Mouse (Mus musculus) testis, adult 2 months (tissue): ENCODE measurements around the gene Trmt61a. TPM values are rescaled to one million over a fixed set of nuclear protein-coding genes. Genes with fewer than 3 reads are reported as not detected.

Experiments
- H3K27ac ChIP-seq: fragments of 200-500 bp; 2 replicates; pipeline ENCODE4 v1.5.1; 2012; ENCODE audit warnings: low read depth, low read length; ENCODE audit not compliant: control insufficient read depth, insufficient read depth
- H3K27me3 ChIP-seq: fragments of 200-500 bp; 2 replicates; pipeline ENCODE4 v1.6.1; 2012; ENCODE audit warnings: mild to moderate bottlenecking, low read length, moderate library complexity; ENCODE audit not compliant: control insufficient read depth, insufficient read depth
- H3K36me3 ChIP-seq: fragments of 200-500 bp; 2 replicates; pipeline ENCODE4 v1.6.1; 2012; ENCODE audit warnings: mild to moderate bottlenecking, low read length; ENCODE audit not compliant: control insufficient read depth, insufficient read depth
- H3K4me1 ChIP-seq: fragments of 200-500 bp; 2 replicates; pipeline ENCODE4 v1.6.1; 2012; ENCODE audit warnings: low read length; ENCODE audit not compliant: control insufficient read depth, insufficient read depth
- H3K4me3 ChIP-seq: fragments of 200-500 bp; 2 replicates; pipeline ENCODE4 v1.5.1; 2012; ENCODE audit warnings: low read depth, mild to moderate bottlenecking, low read length, moderate library complexity, mixed read lengths; ENCODE audit not compliant: control insufficient read depth
- CTCF ChIP-seq: fragments of 200-500 bp; IDR thresholded peaks from 2 replicates; pipeline ENCODE4 v1.5.1; 2012; ENCODE audit warnings: low read depth, mild to moderate bottlenecking, inconsistent platforms, low read length, moderate library complexity; ENCODE audit not compliant: control insufficient read depth, insufficient read depth, insufficient replicate concordance
- POLR2A ChIP-seq: fragments of 200-500 bp; IDR thresholded peaks from 2 replicates; pipeline ENCODE4 v1.6.1; 2012; ENCODE audit warnings: low read depth, mild to moderate bottlenecking, inconsistent platforms, low read length, moderate library complexity; ENCODE audit not compliant: control insufficient read depth
- polyA plus RNA-seq: library from polyadenylated mRNA; depleted of rRNA; stranded (reverse); fragments of >200 nt; gene quantifications from 2 replicates; pipeline ENCODE4 v1.2.3, GENCODE M21; 2012

The Trmt61a gene
- polyA plus RNA-seq, 1 experiment, result 11.9 TPM

- H3K36me3 ChIP-seq, result no peaks in the 10 kb centered on the region
- no peaks in the 10 kb centered on the region for H3K27me3 ChIP-seq
- H3K4me1 ChIP-seq, result peaks cover 5% of the 10 kb centered on the region
- no peak for TF ChIP-seq POLR2A
- TF ChIP-seq CTCF, result 0 out of 2 replicates have a peak, but pooled peaks have one; percentile 2
- no peak overlapping the region for H3K4me3 ChIP-seq
- H3K27ac ChIP-seq, result peak overlapping the region; percentile 12
Measured at GRCm38 (mm10) chr12:111663228-111664143, 14.4 kb upstream of the Trmt61a start.

GRCm38 (mm10) chr12:111664144-111664634 is 13.7 kb upstream of the Trmt61a start:
- TF ChIP-seq CTCF, result no peak
- TF ChIP-seq POLR2A, result no peak
- Histone ChIP-seq H3K27ac (peak overlapping the region; percentile 60), H3K4me3 (no peak overlapping the region), H3K36me3 (no peaks in the 10 kb centered on the region), H3K4me1 (peaks cover 5% of the 10 kb centered on the region), H3K27me3 (no peaks in the 10 kb centered on the region)

DNA sequence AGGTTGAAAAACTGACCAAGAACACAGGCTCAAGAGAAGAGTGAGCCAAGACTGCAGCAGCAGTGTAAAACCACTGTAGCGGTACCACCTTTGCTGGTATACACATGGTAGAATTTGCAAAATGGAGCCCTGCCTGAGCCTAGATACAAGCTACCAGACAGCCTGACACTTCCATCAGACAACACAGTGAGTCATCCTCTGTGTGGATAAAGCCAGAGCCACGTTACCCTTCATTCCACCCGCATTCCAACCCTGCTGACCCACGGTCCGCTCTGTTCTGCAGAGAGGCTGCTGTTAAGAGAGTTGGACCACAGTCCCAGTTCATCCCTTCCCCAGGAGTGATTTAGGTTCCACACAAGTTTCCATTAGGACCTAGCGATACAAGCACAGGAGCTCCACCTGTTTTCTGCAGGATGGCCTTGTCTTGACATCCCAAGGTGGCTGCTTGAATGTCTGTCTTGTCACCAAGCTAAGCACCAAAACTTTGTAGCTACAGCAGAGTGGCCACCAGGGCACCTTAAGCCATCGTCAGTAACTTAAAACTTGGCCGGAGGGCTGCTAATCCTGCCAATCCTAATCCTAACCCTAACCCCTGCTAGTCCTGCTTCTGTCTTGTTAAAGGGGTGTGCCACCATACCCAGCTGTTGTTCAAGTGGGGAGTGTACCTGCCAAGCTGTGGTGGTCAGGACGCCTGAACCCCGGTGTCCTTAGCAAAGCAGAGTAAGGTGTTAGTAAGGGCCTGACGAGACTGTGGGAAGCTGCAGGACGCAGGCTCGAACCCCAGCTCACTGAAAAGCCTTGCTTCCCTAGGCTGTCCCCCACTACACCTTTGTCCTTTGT is 12.6 kb upstream of the Trmt61a start:
- no peak for TF ChIP-seq CTCF
- TF ChIP-seq POLR2A, result no peak
- Histone ChIP-seq H3K4me3 (no peak overlapping the region), H3K36me3 (no peaks in the 10 kb centered on the region), H3K4me1 (peaks cover 5% of the 10 kb centered on the region), H3K27ac (peak overlapping the region; percentile 60; the same call in 1 of the 2 replicates), H3K27me3 (no peaks in the 10 kb centered on the region)

GRCm38 (mm10) chr12:111666380-111666779 is 11.5 kb upstream of the Trmt61a start:
- no peaks in the 10 kb centered on the region for H3K36me3 ChIP-seq

GRCm38 (mm10) chr12:111667421-111667820 is 10.5 kb upstream of the Trmt61a start:
- Histone ChIP-seq H3K36me3 (no peaks in the 10 kb centered on the region), H3K4me1 (peaks cover 16% of the 10 kb centered on the region)

More at GRCm38 (mm10) chr12:111666380-111666779, 11.5 kb upstream of the Trmt61a start:
- TF ChIP-seq CTCF (no peak), POLR2A (no peak)
- H3K27ac ChIP-seq, result no peak overlapping the region
- no peak overlapping the region for H3K4me3 ChIP-seq
- no peaks in the 10 kb centered on the region for H3K27me3 ChIP-seq
- H3K4me1 ChIP-seq, result peaks cover 5% of the 10 kb centered on the region

GRCm38 (mm10) chr12:111668457-111668912 is 9.4 kb upstream of the Trmt61a start:
- H3K4me3 ChIP-seq, result no peak overlapping the region
- TF ChIP-seq CTCF, result peak; percentile 85
- TF ChIP-seq POLR2A, result no peak
- no peaks in the 10 kb centered on the region; the same call in 1 of the 2 replicates for H3K27me3 ChIP-seq
- H3K36me3 ChIP-seq, result no peaks in the 10 kb centered on the region
- peak overlapping the region; percentile 65; the same call in 1 of the 2 replicates for H3K27ac ChIP-seq
- peaks cover 21% of the 10 kb centered on the region for H3K4me1 ChIP-seq

More at GRCm38 (mm10) chr12:111667421-111667820, 10.5 kb upstream of the Trmt61a start:
- H3K27ac ChIP-seq, result no peak overlapping the region
- no peak for TF ChIP-seq POLR2A
- TF ChIP-seq CTCF, result no peak
- H3K27me3 ChIP-seq, result no peaks in the 10 kb centered on the region; the same call in 1 of the 2 replicates
- no peak overlapping the region for H3K4me3 ChIP-seq
